Mouse (Mus musculus) common myeloid progenitor, adult 5-6 weeks (primary cell): Measurements from ENCODE around the gene Hist1h1a. TPM values are rescaled to one million over a fixed set of nuclear protein-coding genes. Genes with fewer than 3 reads are reported as not detected.
"Not testable (repeated sequence)": the region's sequence is repeated elsewhere in the genome, so short reads cannot be mapped to it uniquely, and the experiment has no call there.

Source experiments
- ATAC-seq: replicated peaks from 2 replicates; pipeline ENCODE4 v1.8.0; 2016; ENCODE audit warnings: low read depth, mild to moderate bottlenecking, moderate TSS enrichment, inconsistent platforms; ENCODE audit not compliant: poor library complexity, severe bottlenecking
- total RNA-seq: library from RNA; stranded (forward); fragments of 200-1000, 187-1606 nt; gene quantifications from 2 replicates; pipeline ENCODE4 v1.2.3, GENCODE M21; 2017

The Hist1h1a gene
- 2,071 and 2,536 TPM in 2 replicates for total RNA-seq

GRCm38 (mm10) chr13:23763586-23764323, at the start of gene Hist1h1a:
Hist1h1a (plus strand) TSS chr13:23763666.
- peak; percentile 45 for ATAC-seq

GRCm38 (mm10) chr13:23716261-23717042, 47.0 kb upstream of the Hist1h1a start:
- ATAC-seq, result peak; percentile 77

- no peak for ATAC-seq
Observed at GRCm38 (mm10) chr13:23717176-23717575, 46.3 kb upstream of the Hist1h1a start.

- not testable (repeated sequence) for ATAC-seq
Observed at GRCm38 (mm10) chr13:23717593-23718245, 45.7 kb upstream of the Hist1h1a start.

- 0 out of 2 replicates have a peak, but pooled peaks have one; percentile 29 for ATAC-seq
Observed at GRCm38 (mm10) chr13:23724239-23724638, 39.2 kb upstream of the Hist1h1a start.

GRCm38 (mm10) chr13:23725213-23725612, 38.3 kb upstream of the Hist1h1a start:
- no peak for ATAC-seq

- no peak; the same call in 1 of the 2 replicates for ATAC-seq
Observed at GRCm38 (mm10) chr13:23728472-23729191, 34.8 kb upstream of the Hist1h1a start.

GRCm38 (mm10) chr13:23729192-23729525, 34.3 kb upstream of the Hist1h1a start:
- peak; percentile 53 for ATAC-seq

GRCm38 (mm10) chr13:23729706-23730105, 33.8 kb upstream of the Hist1h1a start:
- no peak for ATAC-seq

- ATAC-seq, result no peak
Observed at GRCm38 (mm10) chr13:23730479-23730878, 33.0 kb upstream of the Hist1h1a start.

GRCm38 (mm10) chr13:23732156-23732804, 31.2 kb upstream of the Hist1h1a start:
- peak; percentile 69 for ATAC-seq

- ATAC-seq, result no peak
Observed at GRCm38 (mm10) chr13:23737091-23737490, 26.4 kb upstream of the Hist1h1a start.

- ATAC-seq, result no peak
Observed at GRCm38 (mm10) chr13:23738041-23738440, 25.4 kb upstream of the Hist1h1a start.

- peak; percentile 66 for ATAC-seq
Observed at GRCm38 (mm10) chr13:23738677-23739068, 24.8 kb upstream of the Hist1h1a start, which contains the start of gene Hist1h1c. Hist1h1c (plus strand) TSS chr13:23738808.

- ATAC-seq, result peak; percentile 70
Observed at GRCm38 (mm10) chr13:23739069-23739921, 24.2 kb upstream of the Hist1h1a start.

- peak; percentile 29; the same call in 1 of the 2 replicates for ATAC-seq
Observed at GRCm38 (mm10) chr13:23739922-23740252, 23.6 kb upstream of the Hist1h1a start.

GRCm38 (mm10) chr13:23740256-23740840, 23.1 kb upstream of the Hist1h1a start:
- no peak for ATAC-seq

GRCm38 (mm10) chr13:23740910-23741309, 22.6 kb upstream of the Hist1h1a start:
- ATAC-seq, result no peak
